Mouse (Mus musculus) cerebellum, adult 11 months (tissue): ENCODE measurements around the gene Amotl1.
A peak's percentile ranks its signal among the peaks of the same experiment; 100 is the strongest.
"Not testable (repeated sequence)": the region's sequence is repeated elsewhere in the genome, so short reads cannot be mapped to it uniquely, and the experiment has no call there.

ENCODE experiments used
- DNase-seq: peaks from one replicate; pipeline ENCODE4 v3.0.0; 2022

The Amotl1 gene

GRCm38 (mm10) chr9:14644956-14645355 lies at the start of gene Amotl1:
TSS of gene Amotl1 (minus strand) at chr9:14645056.
- no peak for DNase-seq

GRCm38 (mm10) chr9:14689376-14690108 lies 44.7 kb upstream of the Amotl1 start:
- DNase-seq = no peak

GRCm38 (mm10) chr9:14684363-14684762 lies 39.5 kb upstream of the Amotl1 start:
- no peak for DNase-seq

GRCm38 (mm10) chr9:14682741-14683140 lies 37.9 kb upstream of the Amotl1 start:
- DNase-seq = no peak

- DNase-seq = no peak
Observed at GRCm38 (mm10) chr9:14680584-14680983, 35.7 kb upstream of the Amotl1 start.

GRCm38 (mm10) chr9:14675707-14676691 lies 31.1 kb upstream of the Amotl1 start:
- DNase-seq = no peak

GRCm38 (mm10) chr9:14674506-14674905 lies 29.6 kb upstream of the Amotl1 start:
- DNase-seq = no peak

- no peak for DNase-seq
Observed at GRCm38 (mm10) chr9:14673109-14673508, 28.3 kb upstream of the Amotl1 start.

- DNase-seq = not testable (repeated sequence)
Observed at GRCm38 (mm10) chr9:14671965-14672364, 27.1 kb upstream of the Amotl1 start.

- peak; percentile 18 for DNase-seq
Observed at GRCm38 (mm10) chr9:14668382-14668781, 23.5 kb upstream of the Amotl1 start.

- DNase-seq = no peak
Observed at GRCm38 (mm10) chr9:14666071-14666470, 21.2 kb upstream of the Amotl1 start.

GRCm38 (mm10) chr9:14663591-14663990 lies 18.7 kb upstream of the Amotl1 start:
- no peak for DNase-seq

- no peak for DNase-seq
Observed at GRCm38 (mm10) chr9:14662876-14663275, 18.0 kb upstream of the Amotl1 start.

GRCm38 (mm10) chr9:14662138-14662537 lies 17.3 kb upstream of the Amotl1 start:
- no peak for DNase-seq

- no peak for DNase-seq
Observed at GRCm38 (mm10) chr9:14657926-14658325, 13.1 kb upstream of the Amotl1 start.

GRCm38 (mm10) chr9:14654010-14654409 lies 9.2 kb upstream of the Amotl1 start:
- DNase-seq = no peak

GRCm38 (mm10) chr9:14652761-14653160 lies 7.9 kb upstream of the Amotl1 start:
- DNase-seq = no peak

GRCm38 (mm10) chr9:14647849-14648248 lies 3.0 kb upstream of the Amotl1 start:
- no peak for DNase-seq

- DNase-seq = no peak
Observed at GRCm38 (mm10) chr9:14646641-14647040, 1.8 kb upstream of the Amotl1 start.

- DNase-seq = no peak
Observed at GRCm38 (mm10) chr9:14646061-14646460, 1.2 kb upstream of the Amotl1 start.

GRCm38 (mm10) chr9:14643328-14643727 lies 1.5 kb downstream of the Amotl1 start:
- no peak for DNase-seq

- no peak for DNase-seq
Observed at GRCm38 (mm10) chr9:14642251-14643021, 2.4 kb downstream of the Amotl1 start.
